Mouse (Mus musculus) right cerebral cortex, postnatal 4 days (tissue): ENCODE measurements around the gene Khdrbs1.
"Not testable (repeated sequence)": the region's sequence is repeated elsewhere in the genome, so short reads cannot be mapped to it uniquely, and the experiment has no call there.

Experiments
- DNase-seq: peaks from one replicate; pipeline ENCODE4 v3.0.0-alpha.2; 2022

Gene Khdrbs1

GRCm38 (mm10) chr4:129741974-129742231 is 200 bp downstream of the Khdrbs1 start:
- no peak for DNase-seq

DNA sequence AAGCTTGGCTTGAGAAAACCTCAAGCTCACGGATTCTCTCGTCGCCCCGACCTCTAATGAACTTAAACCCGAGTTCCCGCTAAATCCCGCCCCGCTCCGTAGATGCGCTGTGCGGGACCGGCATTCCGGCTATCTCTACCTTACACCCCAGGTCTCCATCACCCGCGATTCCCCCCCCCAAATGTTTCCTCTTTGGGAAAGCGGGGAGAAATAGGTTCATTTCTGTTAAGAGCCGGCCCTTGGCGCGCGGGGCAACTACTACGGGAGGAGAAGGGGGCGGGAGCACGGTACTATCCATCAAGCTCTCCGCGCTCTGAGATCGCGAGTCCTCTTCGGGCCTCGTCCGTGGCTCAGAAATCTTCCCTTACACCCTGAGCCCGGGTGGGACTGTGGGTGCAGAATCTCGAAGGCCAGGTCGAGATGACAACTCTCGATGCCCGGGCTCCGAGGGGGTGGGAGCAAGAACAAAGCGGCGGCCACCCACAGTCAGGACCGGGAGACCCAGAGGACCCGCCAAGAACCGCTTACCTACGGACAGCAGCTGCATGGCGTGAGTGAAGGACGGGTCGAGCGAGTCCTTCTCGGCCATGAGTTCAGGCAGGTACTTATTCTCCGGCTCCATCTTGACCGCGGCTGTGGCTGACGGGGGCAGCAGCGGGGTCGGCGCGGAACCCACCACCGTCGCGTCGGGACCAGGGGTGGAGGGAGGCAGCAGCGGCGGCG is 691 bp downstream of the Khdrbs1 start:
- DNase-seq, result peak; percentile 37

DNA sequence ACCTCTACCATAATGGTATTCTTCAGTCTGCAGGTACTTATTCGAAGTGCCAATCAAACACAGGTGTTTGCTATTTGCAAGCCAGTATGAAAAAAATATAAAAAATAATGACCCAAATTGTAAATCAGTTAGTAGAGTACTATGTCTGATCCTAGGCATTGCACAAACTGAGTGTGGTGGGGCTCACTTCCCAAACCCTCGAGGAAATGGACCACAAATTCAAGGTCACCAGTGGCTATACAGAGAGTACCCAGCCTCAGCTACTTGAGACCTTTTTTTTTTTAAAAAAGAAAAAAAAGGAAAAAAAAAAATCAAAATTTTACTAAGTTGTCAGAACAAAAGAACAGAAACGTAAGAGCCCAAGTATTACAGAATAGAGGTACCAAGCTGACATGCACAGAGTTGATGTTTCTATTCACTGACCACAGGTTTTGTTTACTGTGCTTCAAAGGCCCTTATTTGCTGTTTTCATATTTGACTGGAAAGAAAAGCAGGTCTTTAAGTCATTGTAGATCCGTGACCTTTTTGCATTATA is 2.9 kb downstream of the Khdrbs1 start:
- DNase-seq, result no peak

DNA sequence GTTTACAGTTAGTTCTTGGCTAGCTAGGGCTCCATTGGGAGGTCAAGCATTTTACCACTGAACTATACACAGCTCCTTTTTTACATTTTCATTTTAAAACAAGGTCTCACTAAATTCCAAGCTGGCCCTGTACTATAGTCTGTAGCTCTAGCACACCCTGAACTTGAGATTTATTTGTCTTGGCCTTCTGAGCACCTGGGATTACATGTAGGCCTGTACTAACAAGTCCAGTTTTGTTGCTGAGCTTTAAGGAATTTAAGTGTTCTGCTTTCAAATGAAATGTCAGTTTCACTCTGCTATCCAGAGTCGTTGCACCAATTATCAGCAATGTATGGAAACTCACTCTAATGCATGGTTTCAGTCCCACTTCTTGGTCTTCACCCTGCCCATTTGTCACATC is 5.9 kb downstream of the Khdrbs1 start:
- no peak for DNase-seq

- DNase-seq, result not testable (repeated sequence)
These were observed 6.6 kb downstream of the Khdrbs1 start for GRCm38 (mm10) chr4:129735485-129735884.

GRCm38 (mm10) chr4:129731423-129731822 is 10.7 kb downstream of the Khdrbs1 start:
- no peak for DNase-seq

- no peak for DNase-seq
These were observed 25.8 kb downstream of the Khdrbs1 start for GRCm38 (mm10) chr4:129716310-129716709.

GRCm38 (mm10) chr4:129709486-129710129 is 32.5 kb downstream of the Khdrbs1 start:
- DNase-seq, result no peak

DNA sequence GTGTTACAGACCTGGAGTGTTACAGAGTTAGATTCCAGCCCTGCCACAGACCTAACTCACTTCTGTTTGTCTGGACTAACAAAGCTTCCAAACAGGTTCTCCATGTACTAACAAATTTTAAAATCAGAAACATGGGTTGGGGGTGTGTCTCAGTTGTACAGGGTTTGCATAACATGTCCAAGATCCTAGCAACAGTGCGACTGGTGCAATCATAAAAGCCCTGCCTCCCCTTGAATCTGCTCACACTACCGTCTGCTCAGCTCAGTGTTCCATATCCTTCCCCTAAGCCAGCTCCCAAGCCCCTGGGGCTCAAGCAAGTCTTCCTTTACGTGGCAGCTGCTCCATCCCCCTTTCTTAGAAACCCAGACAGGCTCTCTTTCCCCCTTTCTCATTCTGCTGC is 35.4 kb downstream of the Khdrbs1 start:
- DNase-seq, result no peak

DNA sequence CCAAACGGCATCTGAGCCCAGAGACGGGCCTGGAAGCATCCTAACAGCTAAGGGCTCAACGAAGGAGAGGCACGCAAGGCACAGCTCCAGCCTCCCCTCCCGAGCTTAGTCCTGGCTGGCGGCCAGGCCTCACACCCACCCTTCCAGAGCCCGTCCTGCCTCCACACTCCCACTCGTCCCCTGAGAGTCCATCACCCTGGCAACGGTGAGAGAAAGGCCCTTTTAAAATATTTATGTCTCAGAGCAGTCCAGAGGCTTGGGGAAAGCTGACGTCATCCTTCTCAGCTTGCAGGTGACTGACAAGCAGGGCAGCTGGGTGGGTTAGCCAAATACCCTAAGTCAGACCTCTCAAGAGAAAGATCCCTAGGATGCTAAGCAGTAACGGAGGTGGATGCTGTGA is 39.6 kb downstream of the Khdrbs1 start:
- peak; percentile 74 for DNase-seq

GRCm38 (mm10) chr4:129701503-129702377 is 40.4 kb downstream of the Khdrbs1 start:
- peak; percentile 92 for DNase-seq

DNA sequence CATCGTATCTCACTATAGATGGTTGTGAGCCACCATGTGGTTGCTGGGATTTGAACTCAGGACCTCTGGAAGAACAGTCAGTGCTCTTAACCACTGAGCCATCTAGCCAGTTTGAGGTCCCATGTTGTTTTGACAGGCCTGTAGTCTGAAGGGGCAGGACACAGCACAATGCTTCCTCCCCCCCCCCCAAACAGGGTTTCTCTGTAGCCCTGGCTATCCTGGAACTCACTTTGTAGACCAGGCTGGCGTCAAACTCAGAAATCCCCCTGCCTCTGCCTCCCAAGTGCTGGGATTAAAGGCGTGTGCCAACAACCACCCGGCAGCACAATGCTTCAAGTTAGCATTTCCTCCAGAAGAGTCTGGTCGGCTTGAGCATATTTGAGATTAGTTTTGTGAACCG is 41.4 kb downstream of the Khdrbs1 start:
- DNase-seq, result not testable (repeated sequence)

- DNase-seq, result no peak
These were observed 41.9 kb downstream of the Khdrbs1 start for GRCm38 (mm10) chr4:129700216-129700615.

DNA sequence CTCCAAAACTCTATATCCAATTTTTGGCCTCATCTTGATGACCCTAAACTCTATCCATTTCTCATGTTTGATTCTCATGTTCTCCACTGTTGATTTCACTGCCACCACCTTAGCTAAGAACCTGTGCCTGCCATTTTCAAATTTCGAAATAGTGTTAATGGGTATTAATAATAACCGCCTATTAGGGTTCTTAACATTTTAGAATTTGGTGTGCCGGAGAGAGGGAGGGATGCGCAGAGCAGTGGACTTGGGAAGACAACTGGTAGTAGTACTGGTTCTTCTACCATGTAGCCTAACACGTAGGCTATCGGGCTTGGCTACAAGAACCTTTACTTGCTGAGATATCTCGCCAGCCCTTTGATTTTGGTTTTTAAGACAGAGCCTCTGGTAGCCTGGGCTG is 44.9 kb downstream of the Khdrbs1 start:
- no peak for DNase-seq

- peak; percentile 88 for DNase-seq
These were observed 45.7 kb downstream of the Khdrbs1 start, which contains the start of gene Tmem39b for GRCm38 (mm10) chr4:129696158-129696985. Gene Tmem39b (minus strand): TSS chr4:129696838.

DNA sequence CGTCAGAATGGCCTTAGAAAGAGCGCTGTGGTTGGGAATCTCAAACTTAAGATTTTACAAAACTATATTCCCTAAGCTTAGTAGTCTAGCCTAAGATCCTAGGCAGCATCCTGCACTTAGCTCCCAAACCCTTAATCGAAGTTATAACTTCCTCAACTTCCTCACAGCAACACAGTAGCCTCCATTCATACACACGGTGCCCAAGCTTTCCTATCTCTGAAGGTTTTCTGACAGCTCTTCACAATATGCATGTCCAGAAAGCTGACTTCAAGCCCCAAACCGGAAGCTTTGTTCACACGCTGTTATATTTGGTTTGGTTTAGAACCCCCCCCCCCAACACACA is 46.3 kb downstream of the Khdrbs1 start:
- DNase-seq, result no peak

DNA sequence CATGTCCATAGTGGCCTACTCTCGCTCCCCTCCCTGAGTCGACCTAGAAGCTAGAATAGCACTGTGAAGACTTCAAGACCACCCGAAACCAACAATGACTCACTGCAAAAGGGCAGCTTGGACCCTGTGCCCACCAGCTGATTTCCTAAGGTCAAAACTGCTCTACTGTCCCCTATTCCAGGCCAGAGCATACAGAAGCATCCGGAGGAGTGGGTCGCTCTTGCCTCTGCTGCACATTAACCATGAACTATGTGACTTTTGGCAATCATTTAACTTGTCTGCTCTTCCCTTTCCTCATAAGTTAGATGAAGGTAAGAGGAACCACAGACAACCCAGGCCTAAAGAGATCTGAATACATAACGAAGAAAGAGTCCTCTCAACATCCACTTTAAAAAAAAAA is 57.6 kb downstream of the Khdrbs1 start:
- no peak for DNase-seq

- no peak for DNase-seq
These were observed 58.1 kb downstream of the Khdrbs1 start for GRCm38 (mm10) chr4:129683901-129684493.

DNA sequence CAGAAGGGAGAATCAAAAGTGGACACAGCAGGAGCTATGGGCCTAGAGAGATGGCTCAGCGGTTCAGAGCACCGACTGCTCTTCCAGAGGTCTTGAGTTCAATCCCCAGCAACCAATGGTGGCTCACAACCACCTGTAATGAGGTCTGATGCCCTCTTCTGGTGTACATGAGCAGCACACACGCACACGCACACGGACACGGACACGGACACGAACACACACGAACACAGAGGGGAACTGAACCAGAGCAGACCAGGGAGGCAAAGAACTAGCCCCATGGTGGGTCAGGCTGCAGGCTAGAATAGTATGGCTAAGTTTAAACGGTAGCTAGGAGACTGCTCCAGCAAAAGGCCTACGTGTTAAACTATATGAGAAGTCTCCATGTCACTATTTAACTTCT is 60.3 kb downstream of the Khdrbs1 start:
- no peak for DNase-seq

GRCm38 (mm10) chr4:129672878-129673449 is 69.1 kb downstream of the Khdrbs1 start:
- DNase-seq, result no peak

- peak; percentile 85 for DNase-seq
These were observed 69.8 kb downstream of the Khdrbs1 start, which contains the start of gene Kpna6 for GRCm38 (mm10) chr4:129672083-129672877. Gene Kpna6 (minus strand): TSS chr4:129672767.
